Mouse (Mus musculus): ENCODE data around the gene Tcfl5.

Gene Tcfl5
- long read RNA-seq, experiment 1: 0 reads
- long read RNA-seq, experiment 2: 0 reads

DNA sequence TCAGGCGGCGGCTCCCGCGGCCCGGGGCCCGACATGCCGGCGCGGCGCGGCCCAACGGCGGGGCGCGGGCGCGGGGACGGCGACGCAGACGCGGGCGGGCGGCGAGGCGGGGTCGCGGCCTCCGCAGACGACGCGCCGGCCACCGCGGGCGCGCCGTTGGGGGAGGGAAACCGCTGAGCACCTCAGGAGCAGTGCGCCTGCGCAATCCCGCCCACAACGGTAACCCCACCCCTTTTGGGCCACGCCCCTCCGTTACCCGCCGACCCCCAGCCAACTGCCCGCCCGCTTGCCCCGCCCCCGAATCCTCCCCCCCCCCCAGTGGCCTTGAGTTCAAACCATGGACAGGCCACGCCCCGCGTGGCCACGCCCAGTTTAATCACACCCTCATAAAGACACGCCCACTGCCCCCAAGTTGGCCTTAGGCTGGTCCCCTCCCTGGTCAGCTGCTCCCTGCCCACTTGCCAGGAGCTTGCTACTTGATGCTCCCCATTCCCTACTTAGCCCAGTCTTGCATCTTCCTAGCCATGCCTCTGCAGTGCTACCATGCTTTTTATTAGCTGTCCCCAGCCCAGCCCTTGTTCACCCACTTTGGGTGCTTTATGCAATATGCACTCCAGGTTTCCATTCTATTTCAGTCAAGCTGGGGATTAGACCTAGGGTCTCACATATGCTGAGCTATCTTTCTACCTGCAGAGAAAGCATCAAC, at the start of gene Tcfl5:
Tcfl5 (minus strand) TSS at position 154 of the 706 bp plus-strand sequence.
- intact Hi-C loops (cut with DNase I): no loop called here

DNA sequence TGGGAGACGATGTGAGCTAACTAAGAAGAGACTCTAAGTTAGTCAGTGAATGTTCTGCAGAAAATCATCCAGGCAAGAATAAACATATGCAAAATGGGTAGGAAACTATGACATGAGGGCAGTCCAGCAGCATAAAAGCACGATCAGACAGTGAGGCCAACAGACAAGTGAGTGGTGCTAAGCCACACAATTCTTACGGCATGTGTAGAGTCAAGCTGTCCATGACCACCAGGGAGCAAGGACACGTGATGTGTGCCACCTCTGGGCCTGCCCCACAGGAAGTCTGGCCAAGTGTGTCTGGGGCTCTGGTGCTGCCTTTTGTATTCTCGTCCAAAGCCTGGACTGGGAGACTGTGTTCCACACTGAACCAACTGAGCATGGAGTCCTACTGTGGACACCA, 47.3 kb upstream of the Tcfl5 start:
- intact Hi-C loops (cut with DNase I): no loop called here

DNA sequence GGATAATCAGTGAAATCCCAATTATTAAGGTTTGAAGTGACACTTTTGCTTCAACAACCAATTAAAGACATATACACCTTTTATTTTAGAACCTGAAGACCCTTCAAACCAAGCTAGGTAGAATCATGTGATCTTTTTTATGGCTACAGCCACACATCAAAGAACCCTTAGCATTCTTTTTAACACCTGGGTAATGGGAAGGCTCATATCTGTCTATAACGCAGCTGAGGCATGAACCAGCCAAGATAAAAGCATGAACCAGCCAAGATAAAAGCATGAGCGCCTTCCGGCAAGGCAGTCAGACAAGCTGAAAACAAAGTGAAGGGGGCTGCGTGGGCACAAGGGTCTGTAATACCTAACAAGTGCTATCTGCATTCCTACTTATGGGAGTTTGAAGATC, 41.5 kb upstream of the Tcfl5 start:
- intact Hi-C loops (cut with DNase I): loop anchor here (5.0 kb wide), 1 partner anchor 43 kb away; the partner anchor contains the start of gene Slc17a9

DNA sequence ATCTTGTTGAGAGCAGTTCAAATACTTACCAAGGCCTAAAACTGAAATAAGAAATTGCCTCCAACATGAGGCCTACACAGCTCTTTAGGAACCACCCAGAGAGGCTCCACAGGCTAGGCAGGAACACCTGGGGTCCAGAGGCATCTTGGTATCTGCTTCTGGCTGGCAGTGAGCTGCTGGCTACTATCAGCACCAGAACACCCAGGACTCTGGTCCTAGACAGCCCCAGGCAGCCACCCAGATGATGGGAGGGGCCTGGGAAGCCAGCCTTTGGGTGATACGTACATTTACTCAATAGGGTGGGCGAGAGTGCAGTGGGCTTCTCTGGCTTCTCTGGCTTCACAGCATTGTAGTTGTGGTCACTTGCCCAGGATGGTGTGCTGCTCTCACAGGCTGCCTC, 41.0 kb upstream of the Tcfl5 start:
- intact Hi-C loops (cut with DNase I): loop anchor here (5.0 kb wide), 1 partner anchor 44 kb away; the partner anchor contains the start of gene Slc17a9

DNA sequence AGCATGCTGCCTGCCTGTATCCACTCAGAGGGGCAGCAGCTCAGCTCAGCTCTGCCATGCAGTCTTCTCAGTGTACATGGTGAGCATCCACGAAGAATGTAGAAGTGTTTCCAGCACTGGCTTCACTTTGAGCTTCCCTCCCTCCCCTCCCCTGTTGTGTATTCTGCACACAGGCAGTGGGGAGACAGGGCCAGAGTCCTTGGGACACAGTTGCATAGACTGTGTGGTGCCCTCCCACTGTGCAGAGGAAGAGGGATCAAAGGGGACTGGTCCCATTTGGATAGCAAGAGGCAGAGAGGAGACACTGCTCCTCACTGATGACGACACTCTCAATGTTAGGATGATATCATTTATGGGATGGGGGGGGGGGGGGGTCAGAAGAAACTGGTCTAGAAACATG, 38.7 kb upstream of the Tcfl5 start:
- intact Hi-C loops (cut with DNase I): loop anchor here (5.0 kb wide), 1 partner anchor 46 kb away; the partner anchor contains the start of gene Slc17a9

DNA sequence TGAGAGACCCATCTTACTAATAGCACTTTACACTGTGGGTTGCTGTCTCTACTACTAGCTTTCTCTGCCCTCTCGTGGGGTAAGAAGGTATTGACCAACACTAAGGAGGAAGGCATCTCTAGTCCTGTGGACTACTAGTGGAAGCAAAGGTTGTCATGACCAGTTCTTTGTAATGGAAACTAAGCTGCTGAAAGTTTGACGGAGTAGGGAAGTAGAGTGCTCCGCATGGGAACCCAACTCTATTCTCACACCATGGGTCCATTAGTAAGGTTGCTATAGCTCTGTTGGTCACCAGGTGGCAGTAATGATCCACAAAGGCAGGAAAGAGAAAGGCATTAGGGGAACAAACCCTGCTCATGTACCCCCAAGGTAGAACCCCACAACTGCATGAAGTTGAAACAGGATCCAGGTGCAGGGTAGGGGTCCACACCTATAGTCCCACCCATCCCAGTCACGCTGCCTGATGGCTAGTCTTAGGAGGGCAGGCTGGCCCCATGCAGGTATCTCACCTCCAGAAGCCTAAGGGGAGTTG, 36.2 kb upstream of the Tcfl5 start:
- intact Hi-C loops (cut with DNase I): loop anchor here (5.0 kb wide), 2 partner anchors 34 to 69 kb away; partner anchors contain the start of gene Gid8

DNA sequence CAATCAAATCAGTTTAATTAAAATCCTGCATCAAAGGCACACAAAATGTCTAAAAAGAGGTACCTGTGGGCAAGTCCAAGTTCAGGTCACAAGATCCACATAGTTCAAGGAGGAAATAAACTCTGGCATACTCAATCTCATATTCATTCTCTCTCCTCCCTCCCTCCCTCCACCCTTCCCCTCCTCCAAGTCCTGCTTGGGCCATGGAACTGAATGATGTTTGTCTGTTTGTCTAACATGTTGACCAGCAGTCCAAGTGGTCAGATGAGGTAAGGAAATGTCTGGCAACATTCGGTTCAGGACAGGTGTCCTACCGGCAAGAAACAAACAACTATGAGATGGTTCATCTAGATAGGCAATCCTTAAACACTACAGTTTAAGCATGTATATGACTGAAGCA, 34.2 kb upstream of the Tcfl5 start:
- intact Hi-C loops (cut with DNase I): loop anchor here (5.0 kb wide), 2 partner anchors 36 to 71 kb away; partner anchors contain the start of gene Gid8

DNA sequence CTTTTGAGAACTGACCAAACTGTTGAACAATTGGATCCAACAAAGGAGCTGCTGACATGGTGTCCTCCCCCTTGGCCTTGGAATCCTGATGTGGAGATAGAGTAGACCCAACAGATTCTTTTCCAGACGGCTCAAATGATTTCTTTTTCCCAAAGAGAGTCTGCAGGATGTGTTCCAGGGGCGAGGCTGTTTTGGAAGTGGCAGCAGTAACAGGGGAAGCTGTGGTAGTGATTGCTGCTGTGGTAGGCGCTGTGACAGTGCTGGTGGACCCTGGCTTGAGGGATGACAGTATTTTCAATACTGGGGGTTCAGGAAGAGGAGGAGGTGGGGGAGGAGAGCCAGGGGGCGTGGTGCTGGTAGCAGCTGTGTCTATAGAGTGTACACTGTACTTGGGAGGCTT, 19.5 kb upstream of the Tcfl5 start:
- intact Hi-C loops (cut with DNase I): no loop called here

DNA sequence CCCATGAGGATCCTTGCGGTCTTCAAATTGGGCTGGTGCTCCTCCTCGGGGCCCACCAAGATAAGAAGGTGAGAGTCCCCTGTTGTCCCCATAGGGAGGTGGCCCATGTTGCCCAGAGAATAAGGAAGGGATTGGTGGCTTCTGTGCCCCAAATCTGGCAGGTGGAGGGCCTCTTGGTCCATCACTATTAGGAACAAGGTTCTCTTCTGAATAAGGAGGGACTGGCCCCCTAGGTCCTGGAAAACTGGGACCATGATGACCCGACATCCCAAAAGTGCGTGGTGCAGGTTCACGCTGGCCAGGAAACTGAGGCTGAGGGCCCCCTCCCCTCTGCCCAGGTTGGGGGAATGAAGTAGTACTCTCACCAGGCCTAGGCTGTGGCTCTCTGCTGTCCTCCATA, 18.0 kb upstream of the Tcfl5 start:
- intact Hi-C loops (cut with DNase I): no loop called here

DNA sequence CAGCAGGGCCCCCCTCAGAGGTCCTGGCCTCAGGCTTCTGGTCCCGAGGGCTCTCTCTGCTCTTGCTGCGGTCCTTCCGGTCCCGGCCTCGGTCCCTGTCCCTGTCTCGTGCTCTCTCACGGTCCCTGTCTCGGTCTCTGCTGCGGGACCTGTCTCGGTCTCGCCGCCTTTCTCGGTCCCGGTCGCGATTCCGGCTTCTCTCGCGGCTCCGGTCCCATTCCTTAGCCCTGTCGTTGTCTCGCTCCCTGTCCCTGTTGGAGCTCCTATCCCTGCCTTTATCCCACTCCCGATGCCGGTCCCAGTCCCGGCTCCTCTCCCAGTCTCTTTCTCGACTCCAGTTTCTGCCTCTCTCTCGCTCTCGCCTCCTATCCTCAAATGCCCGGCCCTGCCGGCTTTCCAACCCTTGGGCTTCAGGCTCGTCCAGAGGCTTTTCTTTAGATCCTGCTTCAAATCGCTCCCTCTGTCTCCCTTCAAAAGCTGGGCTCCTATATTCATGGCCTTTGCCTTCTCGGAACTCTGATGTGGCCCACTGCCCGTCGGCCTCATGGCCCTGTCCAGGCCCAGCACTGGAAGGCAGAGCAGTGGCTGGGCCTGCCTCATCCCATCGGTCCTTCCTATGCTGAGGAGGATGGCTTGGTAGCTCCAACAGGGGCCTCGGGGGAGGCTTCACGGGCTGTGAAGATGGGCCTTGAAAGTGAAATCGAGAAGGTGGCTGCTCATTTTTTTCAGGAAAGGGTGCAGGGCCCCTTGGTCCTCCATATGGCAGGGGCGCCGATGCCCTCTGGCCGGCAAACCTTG, 17.0 kb upstream of the Tcfl5 start:
- intact Hi-C loops (cut with DNase I): loop anchor here (5.0 kb wide), 1 partner anchor 88 kb away; no protein-coding TSS in a partner anchor

DNA sequence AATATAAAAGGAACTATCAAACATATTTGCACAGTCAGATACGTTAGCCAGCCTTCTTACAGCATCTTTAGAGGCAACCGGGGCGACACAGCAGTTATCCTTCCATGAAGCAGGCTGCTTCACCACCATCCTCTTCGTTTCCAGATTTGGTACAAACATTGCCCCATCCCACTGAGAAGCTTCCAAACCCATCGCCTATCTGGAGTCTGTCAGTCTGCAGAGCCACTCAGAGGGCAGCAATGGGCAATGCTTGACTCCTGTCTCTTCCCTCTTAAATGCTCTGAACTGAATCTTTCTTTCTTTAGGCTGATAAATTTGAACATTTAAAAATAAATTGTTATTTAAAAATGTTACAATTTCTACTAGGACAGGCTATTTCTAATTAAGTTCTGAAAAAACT, 15.9 kb upstream of the Tcfl5 start:
- intact Hi-C loops (cut with DNase I): loop anchor here (5.0 kb wide), 1 partner anchor 89 kb away; no protein-coding TSS in a partner anchor

DNA sequence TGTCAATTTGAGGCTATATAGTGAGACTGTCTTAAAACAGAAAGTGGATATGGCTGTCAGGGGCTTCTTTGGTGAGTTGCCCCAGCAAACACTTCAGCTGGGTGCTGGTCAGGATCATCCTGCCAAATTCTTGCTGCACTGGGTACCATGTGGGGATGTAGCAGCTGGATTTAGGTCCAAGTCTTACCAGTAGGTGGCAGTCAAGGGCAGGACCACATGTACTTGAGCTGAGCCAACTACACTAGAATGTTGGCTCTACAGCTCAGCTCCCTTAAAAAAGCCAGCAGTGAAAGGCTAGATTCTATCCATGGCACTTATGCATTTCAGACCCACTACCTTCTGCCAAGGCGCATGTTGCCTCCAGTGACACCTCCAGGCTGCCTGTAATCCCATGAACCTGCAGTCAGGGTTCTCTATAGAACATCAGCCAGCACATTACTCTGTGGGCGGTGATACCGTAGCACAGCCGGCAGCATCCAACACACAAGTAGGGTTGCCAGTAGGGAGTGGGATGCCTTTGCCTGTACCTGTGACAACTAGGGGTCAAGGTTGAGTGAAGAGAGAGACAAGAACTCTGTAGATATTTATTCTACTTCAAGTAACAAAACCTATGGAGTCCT, 15.0 kb upstream of the Tcfl5 start:
- intact Hi-C loops (cut with DNase I): loop anchor here (5.0 kb wide), 1 partner anchor 90 kb away; no protein-coding TSS in a partner anchor

DNA sequence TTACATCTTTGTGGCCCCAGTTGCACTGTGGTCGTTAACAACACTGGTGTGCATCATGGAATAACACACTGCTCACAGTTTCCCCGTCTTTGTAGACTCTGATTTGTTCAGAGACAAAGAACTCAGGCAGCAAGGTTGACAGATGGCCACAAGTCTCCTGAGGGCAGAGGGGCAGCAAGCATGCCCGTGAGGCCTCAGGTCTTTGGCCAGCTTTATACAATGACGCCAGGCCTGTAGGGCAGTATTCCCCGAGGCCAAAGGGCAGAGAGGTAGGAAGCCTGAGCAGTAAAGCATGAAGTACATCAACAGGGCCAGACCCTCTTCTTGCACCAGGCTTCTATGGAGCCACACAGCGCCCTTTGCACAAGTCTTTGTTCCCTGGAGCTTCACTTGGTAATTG, 12.6 kb upstream of the Tcfl5 start:
- intact Hi-C loops (cut with DNase I): loop anchor here (5.0 kb wide), 1 partner anchor 92 kb away; no protein-coding TSS in a partner anchor

DNA sequence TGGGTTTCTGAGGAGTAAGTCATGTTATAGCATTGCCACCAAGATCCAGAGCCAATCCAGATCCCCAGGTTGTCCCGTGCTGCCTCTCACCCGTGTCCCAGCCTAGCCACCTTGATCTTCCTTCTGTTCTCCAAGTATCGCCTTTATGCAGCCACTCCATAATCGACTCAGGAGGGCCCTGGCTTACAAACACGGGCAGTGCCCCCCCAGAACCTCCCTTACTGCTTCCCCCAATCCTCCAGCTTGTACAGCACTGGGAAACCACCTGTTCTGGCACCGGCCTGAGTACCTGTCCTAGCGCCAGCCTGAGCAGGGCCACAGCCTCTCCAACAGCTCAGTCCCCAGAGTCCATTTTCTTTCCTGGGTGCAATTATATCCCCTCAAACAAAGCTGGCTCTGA, 12.2 kb upstream of the Tcfl5 start:
- intact Hi-C loops (cut with DNase I): loop anchor here (5.0 kb wide), 1 partner anchor 93 kb away; no protein-coding TSS in a partner anchor

DNA sequence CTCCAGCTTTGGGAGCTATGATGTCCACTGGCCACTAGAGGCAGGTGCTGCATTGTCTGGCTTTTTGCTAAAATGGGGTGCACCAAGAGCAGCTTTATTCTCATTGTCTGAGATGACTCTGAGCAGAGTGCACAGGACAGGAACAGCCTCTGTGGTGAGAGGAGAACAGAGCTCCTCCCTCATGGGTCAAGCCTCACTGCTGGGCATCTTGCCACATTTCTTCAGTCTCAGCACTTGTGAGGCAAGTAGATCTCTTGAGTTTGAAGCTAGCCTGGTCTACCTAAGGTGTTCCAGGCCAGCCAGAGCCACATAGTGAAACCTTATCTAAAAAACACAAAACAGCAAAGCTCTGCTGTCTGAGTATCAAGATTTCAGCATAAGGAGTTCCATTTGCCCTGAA, 4.3 kb upstream of the Tcfl5 start:
- intact Hi-C loops (cut with DNase I): no loop called here

DNA sequence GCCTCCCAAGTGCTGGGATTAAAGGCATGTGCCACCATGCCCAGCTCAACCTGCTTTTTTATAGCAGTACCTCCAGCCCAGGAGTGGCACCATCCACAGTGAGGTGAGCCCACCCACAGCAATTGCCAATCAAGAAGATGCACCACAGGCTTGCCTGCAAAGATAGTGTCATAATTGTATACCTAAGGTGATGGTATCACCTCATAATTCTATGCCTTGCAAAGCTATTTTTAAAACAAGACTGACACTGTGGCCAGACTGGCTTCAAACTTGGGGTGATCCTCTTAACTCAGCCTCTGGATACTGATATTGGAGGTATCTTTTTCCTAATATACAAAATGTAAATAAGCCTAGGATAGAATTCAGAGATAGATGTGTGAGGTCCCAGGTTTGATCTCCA, 1.1 kb upstream of the Tcfl5 start:
- intact Hi-C loops (cut with DNase I): no loop called here

DNA sequence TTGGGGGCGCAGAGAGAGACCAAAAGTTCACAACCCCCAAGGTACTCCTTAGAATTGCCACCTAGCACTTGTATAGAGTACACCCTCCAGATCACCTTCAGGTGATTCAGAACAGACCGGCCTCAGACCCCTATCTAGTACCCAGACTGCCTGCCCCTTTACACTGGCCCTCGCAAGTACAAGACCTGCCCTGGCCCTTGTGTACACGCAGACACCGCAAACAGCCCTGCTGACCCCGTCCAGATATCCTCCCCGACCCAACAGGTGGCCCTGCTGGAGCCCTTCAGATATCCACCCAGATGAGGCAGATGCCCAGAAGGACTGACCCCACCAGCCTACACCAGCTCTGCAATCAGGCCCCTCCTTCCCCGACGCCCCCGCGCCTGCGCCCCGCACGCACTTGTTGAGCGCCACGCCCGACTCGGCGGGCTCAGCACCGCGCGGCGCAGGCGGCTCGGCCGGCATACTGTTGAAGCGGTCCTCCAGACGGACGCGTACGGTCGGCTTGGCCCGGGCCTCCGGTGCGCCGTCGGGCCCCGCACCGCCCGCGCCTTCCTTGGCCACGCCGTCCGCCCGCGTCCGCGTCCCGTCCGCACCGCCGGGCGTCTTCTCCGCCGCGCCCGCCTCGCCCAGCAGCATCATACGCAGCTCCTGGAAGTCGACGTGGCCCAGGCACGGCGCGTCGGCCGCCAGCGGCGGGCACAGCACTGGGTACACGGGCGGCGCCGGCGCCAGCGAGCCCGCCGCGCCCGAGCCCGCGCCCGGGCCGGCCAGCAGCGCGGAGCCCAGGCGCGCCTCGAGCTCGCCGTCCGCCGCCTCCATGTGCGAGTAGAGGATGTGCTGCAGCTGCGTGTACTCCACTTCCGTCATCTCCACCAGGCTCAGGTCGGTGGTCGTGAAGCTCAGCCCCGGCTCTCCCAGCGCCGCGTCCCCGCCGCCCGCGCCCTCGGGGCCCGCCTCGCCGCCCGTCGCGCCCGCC, 643 bp downstream of the Tcfl5 start:
- intact Hi-C loops (cut with DNase I): no loop called here

DNA sequence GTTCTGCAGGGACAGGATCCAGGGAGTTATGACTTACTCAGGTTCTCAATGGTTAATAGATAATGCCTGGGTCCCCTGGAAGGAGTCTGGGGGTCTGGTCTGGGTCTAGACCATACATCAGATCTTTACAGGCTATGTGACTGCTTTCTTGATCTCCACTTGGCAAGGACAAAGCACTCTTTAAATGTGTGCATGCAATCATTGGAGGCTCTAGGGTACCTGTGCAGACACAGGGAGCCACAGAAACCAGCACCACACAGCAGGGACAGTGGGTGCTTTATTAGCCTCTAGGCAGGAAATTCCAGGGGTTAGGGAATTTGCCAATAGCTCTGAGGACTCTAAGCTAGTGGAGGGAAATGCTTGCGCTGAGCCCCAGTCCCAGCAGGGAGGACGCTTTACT, 30.6 kb downstream of the Tcfl5 start:
- intact Hi-C loops (cut with DNase I): no loop called here

DNA sequence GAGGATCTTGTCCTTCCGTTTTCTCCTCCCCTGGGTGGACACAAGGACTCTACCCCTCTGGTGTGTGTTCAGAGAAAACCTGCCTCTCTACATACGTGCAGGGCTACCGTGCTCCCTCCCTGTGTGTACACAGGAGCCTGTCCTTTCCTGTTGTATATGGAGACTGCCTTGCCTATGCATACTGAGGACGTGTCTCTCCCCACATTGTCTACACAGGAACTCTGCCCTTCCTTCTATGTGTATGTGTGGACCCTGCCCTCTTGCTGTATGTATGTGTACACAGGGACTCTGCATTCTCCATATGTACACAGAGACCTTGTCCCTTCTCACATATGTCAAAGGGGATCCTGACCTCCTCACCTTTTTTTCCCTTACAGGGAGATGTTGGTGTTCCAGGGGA, 32.2 kb downstream of the Tcfl5 start:
- intact Hi-C loops (cut with DNase I): no loop called here

DNA sequence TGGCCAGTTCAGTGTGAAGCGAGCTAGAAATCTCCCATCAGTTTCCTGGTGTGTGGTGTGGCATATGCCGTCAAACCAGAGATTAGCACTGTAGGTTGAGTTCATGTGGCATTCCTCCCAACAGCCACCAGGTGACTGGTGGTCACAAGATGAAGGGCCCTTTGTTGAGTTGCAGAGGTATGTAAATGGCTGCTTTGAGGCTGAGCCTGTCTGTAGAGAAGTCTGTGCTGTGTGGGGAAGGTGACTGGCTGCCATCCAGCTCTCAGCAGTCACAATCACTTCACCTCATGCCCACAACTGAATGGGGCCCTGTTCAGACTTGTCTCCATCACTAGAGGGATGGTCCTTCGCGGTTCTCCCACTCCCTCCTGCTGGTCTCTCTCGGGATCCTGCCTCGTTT, 37.7 kb downstream of the Tcfl5 start:
- intact Hi-C loops (cut with DNase I): no loop called here
